Mouse (Mus musculus) embryonic fibroblast, embryonic 13.5 days (primary cell): Measurements from ENCODE around the gene Elmod2.

Source experiments
- CTCF ChIP-seq: IDR thresholded peaks from 2 replicates; pipeline ENCODE4 v1.5.1; 2011; ENCODE audit warnings: mild to moderate bottlenecking, control low read depth, low read length, moderate library complexity, borderline replicate concordance; ENCODE audit not compliant: insufficient read depth
- POLR2A ChIP-seq: IDR thresholded peaks from 2 replicates; pipeline ENCODE4 v1.6.1; 2011; ENCODE audit warnings: low read depth, mild to moderate bottlenecking, control low read depth, low read length, moderate library complexity

DNA sequence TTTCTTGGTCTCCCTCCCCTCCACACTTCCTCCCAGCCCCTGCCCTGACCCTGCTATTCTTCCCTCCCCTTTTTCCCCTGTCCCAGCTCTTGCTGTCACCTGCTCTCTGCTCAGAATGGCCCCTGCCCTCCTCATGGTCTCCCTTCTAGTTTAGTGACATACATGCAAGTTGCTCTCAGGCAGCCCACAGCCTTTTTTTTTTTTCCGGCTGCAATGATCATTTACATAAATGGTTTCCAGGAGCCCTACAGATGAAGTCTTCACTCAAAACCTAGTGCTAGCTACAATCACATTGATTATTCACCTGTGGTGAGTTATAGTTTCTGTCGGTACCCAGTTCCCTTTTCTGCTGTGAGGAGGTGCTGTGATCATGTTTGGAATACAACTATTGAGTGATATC, 48.7 kb upstream of the Elmod2 start:
- TF ChIP-seq CTCF: no peak
- TF ChIP-seq POLR2A: no peak
